Mouse (Mus musculus): ENCODE data around the gene Syndig1. TPM values are rescaled to one million over a fixed set of nuclear protein-coding genes. Genes with fewer than 3 reads are reported as not detected.

Syndig1 gene
- total and polyA plus RNA-seq, 2 experiments = not detected

DNA sequence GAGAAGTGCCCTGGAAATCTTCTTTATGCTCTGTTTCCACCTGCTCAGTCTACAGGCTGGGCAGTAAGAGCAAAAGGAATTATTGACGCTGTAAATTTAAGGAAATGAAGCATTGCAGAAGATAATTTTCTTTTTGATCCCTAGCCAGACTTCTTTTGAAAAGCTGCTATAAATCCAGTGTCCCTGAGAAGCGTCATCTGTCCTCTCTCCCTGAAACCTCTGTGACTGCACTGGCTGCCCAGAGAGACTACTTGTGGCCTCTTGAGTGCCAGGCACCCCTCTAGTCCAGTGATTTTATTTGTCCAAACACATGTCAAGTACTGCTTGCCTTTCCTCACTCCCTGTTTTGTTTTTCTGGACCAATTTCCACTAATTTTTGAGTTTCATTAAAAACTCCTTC lies 191.7 kb downstream of the Syndig1 start:
- Histone ChIP-seq H3K79me2 (ENCODE audit: control insufficient read depth, insufficient read depth, low read length) (no peaks in the 10 kb centered on the region), H3K9ac (ENCODE audit: low read depth, low read length) (no peak overlapping the region), H3K27me3 (ENCODE audit: control insufficient read depth, insufficient read depth, low read length) (no peaks in the 10 kb centered on the region), H3K4me1 (ENCODE audit: control insufficient read depth, insufficient read depth, low read length) (no peaks in the 10 kb centered on the region), H3K27ac (replicated peaks; ENCODE audit: insufficient read depth, low read depth, low read length) (no peak overlapping the region), H3K36me3 (ENCODE audit: control insufficient read depth, insufficient read depth, low read length) (no peaks in the 10 kb centered on the region), H3K4me3 (ENCODE audit: insufficient read depth, low read depth, low read length) (no peak overlapping the region)
- WGBS = 61% methylated on average over 2 of the region's 2 CpGs
- TF ChIP-seq CTCF (IDR thresholded peaks at IDR 0.05; ENCODE audit: low read depth, low read length) (no peak), POLR2A (IDR thresholded peaks at IDR 0.05; ENCODE audit: extremely low read depth, insufficient read depth, low read length) (no peak)
- DNase-seq (ENCODE audit: extremely low read depth, low read depth, low spot score) = no peak

DNA sequence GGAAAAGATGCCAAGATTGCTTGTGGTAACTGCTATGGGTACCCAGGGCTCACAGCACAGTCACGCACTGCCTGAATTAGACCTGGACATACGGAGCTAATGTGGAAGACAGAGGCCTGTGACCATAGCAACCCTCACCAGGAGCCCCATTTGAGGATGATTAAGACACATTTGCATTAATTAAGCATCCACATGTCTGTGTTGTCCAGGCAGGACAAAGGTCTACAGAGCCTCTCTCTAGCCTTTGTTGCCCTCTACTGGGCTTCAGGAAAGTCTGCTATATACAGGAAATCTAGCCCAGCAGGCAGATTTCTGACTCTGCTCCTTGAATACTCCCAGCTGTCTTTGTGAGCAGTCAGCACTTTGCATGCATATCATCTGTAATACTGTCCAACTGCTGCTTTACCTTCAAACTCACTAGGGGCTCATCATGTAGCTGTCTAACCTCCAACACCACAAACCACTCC lies 194.9 kb downstream of the Syndig1 start:
- TF ChIP-seq CTCF (IDR thresholded peaks at IDR 0.05; ENCODE audit: low read depth, low read length) (no peak), POLR2A (IDR thresholded peaks at IDR 0.05; ENCODE audit: extremely low read depth, insufficient read depth, low read length) (no peak)
- H3K27me3 ChIP-seq (ENCODE audit: control insufficient read depth, insufficient read depth, low read length) = no peaks in the 10 kb centered on the region
- H3K36me3 ChIP-seq (ENCODE audit: control insufficient read depth, insufficient read depth, low read length) = no peaks in the 10 kb centered on the region
- no peak overlapping the region for H3K27ac ChIP-seq (replicated peaks; ENCODE audit: insufficient read depth, low read depth, low read length)
- H3K79me2 ChIP-seq (ENCODE audit: control insufficient read depth, insufficient read depth, low read length) = no peaks in the 10 kb centered on the region
- WGBS = 49% methylated on average over 2 of the region's 2 CpGs
- no peak overlapping the region for H3K9ac ChIP-seq (ENCODE audit: low read depth, low read length)
- H3K4me3 ChIP-seq (ENCODE audit: insufficient read depth, low read depth, low read length) = no peak overlapping the region
- DNase-seq (ENCODE audit: extremely low read depth, low read depth, low spot score) = peak; percentile 9
- no peaks in the 10 kb centered on the region for H3K4me1 ChIP-seq (ENCODE audit: control insufficient read depth, insufficient read depth, low read length)

DNA sequence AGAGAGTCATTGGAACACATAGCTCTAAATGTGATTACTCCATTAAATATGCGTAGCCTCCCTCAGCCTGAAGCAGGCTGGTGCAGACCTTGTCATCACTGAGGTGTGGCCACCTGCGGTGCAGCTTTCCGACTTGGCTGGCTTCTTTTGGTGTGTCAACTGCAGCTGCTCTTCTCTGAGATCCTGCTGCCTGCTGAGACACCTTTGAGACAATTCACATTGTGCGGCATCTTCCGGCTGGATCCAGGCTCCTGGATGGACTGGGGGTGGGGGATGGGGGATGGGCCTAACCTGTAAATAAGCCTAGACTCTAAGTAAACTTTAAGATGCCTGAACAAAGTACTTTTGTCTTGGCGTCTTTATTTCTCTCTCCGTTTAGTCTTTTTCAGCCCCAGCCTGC lies 214.5 kb downstream of the Syndig1 start:
- DNase-seq (ENCODE audit: extremely low read depth, low read depth, low spot score) = no peak
- Histone ChIP-seq H3K9ac (ENCODE audit: low read depth, low read length) (no peak overlapping the region), H3K4me1 (ENCODE audit: control insufficient read depth, insufficient read depth, low read length) (no peaks in the 10 kb centered on the region), H3K27ac (replicated peaks; ENCODE audit: insufficient read depth, low read depth, low read length) (no peak overlapping the region), H3K4me3 (ENCODE audit: insufficient read depth, low read depth, low read length) (no peak overlapping the region), H3K36me3 (ENCODE audit: control insufficient read depth, insufficient read depth, low read length) (no peaks in the 10 kb centered on the region), H3K27me3 (ENCODE audit: control insufficient read depth, insufficient read depth, low read length) (no peaks in the 10 kb centered on the region), H3K79me2 (ENCODE audit: control insufficient read depth, insufficient read depth, low read length) (no peaks in the 10 kb centered on the region)
- TF ChIP-seq CTCF (IDR thresholded peaks at IDR 0.05; ENCODE audit: low read depth, low read length) = no peak
- TF ChIP-seq POLR2A (IDR thresholded peaks at IDR 0.05; ENCODE audit: extremely low read depth, insufficient read depth, low read length) = no peak
- WGBS = 87% methylated on average over 7 of the region's 7 CpGs

Other genes with a start within 250 kb of the Syndig1 start
- not detected in 2 replicates for gene C530025M09Rik, start 2.0 kb downstream of the Syndig1 start, total RNA-seq (2014; rRNA removed)
- gene C530025M09Rik, start 2.0 kb downstream of the Syndig1 start, polyA plus RNA-seq (2012; rRNA removed) = not detected in 2 replicates

Data from liver, adult 2 months (tissue).